Mouse (Mus musculus) kidney, embryonic 15.5 days (tissue): ENCODE measurements around the gene Mcrip1. TPM values are rescaled to one million over a fixed set of nuclear protein-coding genes. Genes with fewer than 3 reads are reported as not detected.
"Not testable (repeated sequence)": the region's sequence is repeated elsewhere in the genome, so short reads cannot be mapped to it uniquely, and the experiment has no call there.

Source experiments
- ATAC-seq: fragments of 200-750 bp; cut with Nextera tagmentation; replicated peaks from 2 replicates; pipeline ENCODE4 v1.8.0; 2017; ENCODE audit warnings: moderate TSS enrichment; ENCODE audit not compliant: low FRiP score
- H3K27ac ChIP-seq: fragments of 300-500 bp; sonication (generic); 2 replicates; pipeline ENCODE4 v1.5.1; 2015; ENCODE audit warnings: mild to moderate bottlenecking, inconsistent platforms
- H3K27me3 ChIP-seq: fragments of 300-500 bp; sonication (generic); 2 replicates; pipeline ENCODE4 v1.6.1; 2015; ENCODE audit warnings: inconsistent platforms
- H3K36me3 ChIP-seq: fragments of 300-500 bp; sonication (generic); 2 replicates; pipeline ENCODE4 v1.6.1; 2015; ENCODE audit warnings: inconsistent platforms
- H3K4me1 ChIP-seq: fragments of 300-500 bp; sonication (generic); 2 replicates; pipeline ENCODE4 v1.6.1; 2015; ENCODE audit warnings: inconsistent platforms
- H3K4me2 ChIP-seq: fragments of 300-500 bp; sonication (generic); 2 replicates; pipeline ENCODE4 v1.6.1; 2015; ENCODE audit warnings: moderate library complexity, mild to moderate bottlenecking, inconsistent platforms
- H3K4me3 ChIP-seq: fragments of 300-500 bp; sonication (generic); replicated peaks from 2 replicates; pipeline ENCODE4 v1.5.1; 2015; ENCODE audit warnings: mild to moderate bottlenecking, inconsistent platforms
- H3K9ac ChIP-seq: fragments of 300-500 bp; sonication (generic); 2 replicates; pipeline ENCODE4 v1.6.1; 2015; ENCODE audit warnings: mild to moderate bottlenecking, inconsistent platforms
- H3K9me3 ChIP-seq: fragments of 300-500 bp; sonication (generic); replicated peaks from 2 replicates; pipeline ENCODE4 v1.6.1; 2016; ENCODE audit warnings: inconsistent platforms
- WGBS: fragments of 180-500 bp; shearing (Covaris S2); methylation state at CpG from one replicate; pipeline ENCODE4 v1.1.7; 2015; ENCODE audit warnings: mixed read lengths; 5-methylcytosine and 5-hydroxymethylcytosine counted together
- polyA plus RNA-seq: library from polyadenylated mRNA; unstranded; fragments of >200 nt; fragmentation: Nextera tagmentation; extraction: Ambion mirVana; gene quantifications from 2 replicates; pipeline ENCODE4 v1.2.1, GENCODE M21; 2015

Mcrip1 gene
- polyA plus RNA-seq, 1 experiment from 2014 or later, result 212 TPM

GRCm38 (mm10) chr11:120518558-120518957 lies 31.0 kb downstream of the Mcrip1 start:
- H3K9me3 ChIP-seq, result no peaks in the 10 kb centered on the region

GRCm38 (mm10) chr11:120518027-120518426 lies 31.5 kb downstream of the Mcrip1 start:
- Histone ChIP-seq H3K9me3 (no peaks in the 10 kb centered on the region), H3K4me1 (peaks cover 26% of the 10 kb centered on the region), H3K9ac (no peak overlapping the region), H3K36me3 (no peaks in the 10 kb centered on the region), H3K27ac (peak overlapping the region; percentile 20; the same call in 1 of the 2 replicates), H3K4me2 (no peak overlapping the region; the same call in 1 of the 2 replicates), H3K27me3 (no peaks in the 10 kb centered on the region), H3K4me3 (no peak overlapping the region)
- no peak for ATAC-seq
- WGBS, result 56% methylated on average over 6 of the region's 6 CpGs

More at GRCm38 (mm10) chr11:120518558-120518957, 31.0 kb downstream of the Mcrip1 start:
- no peak overlapping the region for H3K27ac ChIP-seq
- no peak for ATAC-seq
- no peak overlapping the region; the same call in 1 of the 2 replicates for H3K4me2 ChIP-seq
- no peak overlapping the region for H3K9ac ChIP-seq
- no peak overlapping the region for H3K4me3 ChIP-seq
- H3K36me3 ChIP-seq, result no peaks in the 10 kb centered on the region
- H3K4me1 ChIP-seq, result peaks cover 23% of the 10 kb centered on the region
- no peaks in the 10 kb centered on the region for H3K27me3 ChIP-seq
- 65% methylated on average over 6 of the region's 6 CpGs for WGBS

GRCm38 (mm10) chr11:120517147-120517546 lies 32.4 kb downstream of the Mcrip1 start:
- H3K36me3 ChIP-seq, result no peaks in the 10 kb centered on the region
- no peaks in the 10 kb centered on the region for H3K9me3 ChIP-seq
- H3K4me2 ChIP-seq, result no peak overlapping the region
- no peak overlapping the region for H3K27ac ChIP-seq
- no peaks in the 10 kb centered on the region for H3K27me3 ChIP-seq
- no peak for ATAC-seq
- 89% methylated on average over 4 of the region's 4 CpGs for WGBS
- peaks cover 31% of the 10 kb centered on the region for H3K4me1 ChIP-seq
- H3K9ac ChIP-seq, result no peak overlapping the region
- no peak overlapping the region for H3K4me3 ChIP-seq

- peak; percentile 71 for ATAC-seq
- H3K4me2 ChIP-seq, result no peak overlapping the region
- no peaks in the 10 kb centered on the region for H3K27me3 ChIP-seq
- peaks cover 37% of the 10 kb centered on the region for H3K4me1 ChIP-seq
- no peak overlapping the region for H3K9ac ChIP-seq
- no peaks in the 10 kb centered on the region for H3K36me3 ChIP-seq
- WGBS, result 17% methylated on average over 17 of the region's 17 CpGs
- no peak overlapping the region for H3K27ac ChIP-seq
- no peak overlapping the region for H3K4me3 ChIP-seq
- no peaks in the 10 kb centered on the region for H3K9me3 ChIP-seq
Observed at GRCm38 (mm10) chr11:120515611-120516010, 33.9 kb downstream of the Mcrip1 start.

- 89% methylated on average over 2 of the region's 2 CpGs for WGBS
- not testable (repeated sequence) for H3K4me2 ChIP-seq, H3K9ac ChIP-seq, H3K27me3 ChIP-seq, H3K27ac ChIP-seq, H3K4me3 ChIP-seq, ATAC-seq, H3K9me3 ChIP-seq, H3K36me3 ChIP-seq
- H3K4me1 ChIP-seq, result peaks cover 33% of the 10 kb centered on the region
Observed at GRCm38 (mm10) chr11:120514262-120514661, 35.3 kb downstream of the Mcrip1 start.

GRCm38 (mm10) chr11:120512790-120513453 lies 36.6 kb downstream of the Mcrip1 start:
- no peak overlapping the region for H3K9ac ChIP-seq
- H3K4me1 ChIP-seq, result peaks cover 25% of the 10 kb centered on the region
- no peaks in the 10 kb centered on the region for H3K27me3 ChIP-seq
- 24% methylated on average over 6 of the region's 6 CpGs for WGBS
- H3K4me3 ChIP-seq, result no peak overlapping the region
- H3K9me3 ChIP-seq, result no peaks in the 10 kb centered on the region
- ATAC-seq, result no peak
- H3K4me2 ChIP-seq, result no peak overlapping the region
- no peaks in the 10 kb centered on the region for H3K36me3 ChIP-seq
- H3K27ac ChIP-seq, result no peak overlapping the region

- peak overlapping the region; percentile 32 for H3K4me3 ChIP-seq
- peak overlapping the region; percentile 53 for H3K4me2 ChIP-seq
- peaks cover 27% of the 10 kb centered on the region for H3K4me1 ChIP-seq
- WGBS, result 11% methylated on average over 16 of the region's 16 CpGs
- no peak; the same call in 1 of the 2 replicates for ATAC-seq
- no peaks in the 10 kb centered on the region for H3K36me3 ChIP-seq
- peak overlapping the region; percentile 64 for H3K27ac ChIP-seq
- H3K9me3 ChIP-seq, result no peaks in the 10 kb centered on the region
- H3K9ac ChIP-seq, result peak overlapping the region; percentile 26; the same call in 1 of the 2 replicates
- H3K27me3 ChIP-seq, result no peaks in the 10 kb centered on the region
Observed at GRCm38 (mm10) chr11:120510375-120511030, 39.0 kb downstream of the Mcrip1 start.

- WGBS, result 52% methylated on average over 4 of the region's 4 CpGs
- ATAC-seq, result no peak
- Histone ChIP-seq H3K36me3 (no peaks in the 10 kb centered on the region), H3K9me3 (no peaks in the 10 kb centered on the region), H3K4me3 (no peak overlapping the region), H3K4me1 (peaks cover 27% of the 10 kb centered on the region), H3K27me3 (no peaks in the 10 kb centered on the region), H3K9ac (no peak overlapping the region), H3K27ac (peak overlapping the region; percentile 64; the same call in 1 of the 2 replicates), H3K4me2 (peak overlapping the region; percentile 53; the same call in 1 of the 2 replicates)
Observed at GRCm38 (mm10) chr11:120509940-120510339, 39.6 kb downstream of the Mcrip1 start.

- Histone ChIP-seq H3K36me3 (no peaks in the 10 kb centered on the region), H3K4me3 (no peak overlapping the region), H3K27me3 (no peaks in the 10 kb centered on the region), H3K9me3 (no peaks in the 10 kb centered on the region), H3K27ac (0 out of 2 replicates have a peak overlapping the region, but pooled peaks have one; percentile 27), H3K4me1 (peaks cover 27% of the 10 kb centered on the region), H3K4me2 (no peak overlapping the region), H3K9ac (no peak overlapping the region)
- 80% methylated on average over 9 of the region's 9 CpGs for WGBS
- no peak for ATAC-seq
Observed at GRCm38 (mm10) chr11:120508290-120508870, 41.1 kb downstream of the Mcrip1 start.

- Histone ChIP-seq H3K9ac (no peak overlapping the region), H3K4me2 (no peak overlapping the region), H3K36me3 (no peaks in the 10 kb centered on the region), H3K27me3 (no peaks in the 10 kb centered on the region), H3K9me3 (no peaks in the 10 kb centered on the region), H3K4me3 (no peak overlapping the region), H3K27ac (0 out of 2 replicates have a peak overlapping the region, but pooled peaks have one; percentile 48), H3K4me1 (peaks cover 22% of the 10 kb centered on the region)
- WGBS, result 67% methylated on average over 13 of the region's 13 CpGs
- no peak for ATAC-seq
Observed at GRCm38 (mm10) chr11:120507611-120508289, 41.8 kb downstream of the Mcrip1 start.

GRCm38 (mm10) chr11:120506899-120507298 lies 42.6 kb downstream of the Mcrip1 start:
- H3K4me2 ChIP-seq, result no peak overlapping the region
- no peak overlapping the region for H3K9ac ChIP-seq
- H3K27ac ChIP-seq, result 0 out of 2 replicates have a peak overlapping the region, but pooled peaks have one; percentile 48
- no peaks in the 10 kb centered on the region for H3K36me3 ChIP-seq
- no peak overlapping the region for H3K4me3 ChIP-seq
- no peaks in the 10 kb centered on the region for H3K27me3 ChIP-seq
- H3K4me1 ChIP-seq, result peaks cover 19% of the 10 kb centered on the region
- H3K9me3 ChIP-seq, result no peaks in the 10 kb centered on the region
- WGBS, result 57% methylated on average over 4 of the region's 4 CpGs
- 0 out of 2 replicates have a peak, but pooled peaks have one; percentile 46 for ATAC-seq
